In genomic region chr15:88978281-88979137, GRCm38 (mm10) we compare ENCODE assay signal across 10 mouse cellular contexts. TPM values are rescaled to one million over a fixed set of nuclear protein-coding genes. Genes with fewer than 3 reads are reported as not detected.
A peak's percentile ranks its signal among the peaks of the same experiment; 100 is the strongest.
DNase-seq lines count a peak whose midpoint lies in the region; ATAC-seq and TF ChIP-seq lines count a peak whose summit lies in the region.
"Had no signal": no experiment of that assay in that cellular context is flagged by ENCODE, and none has a peak within 500 bp of the region (broad histone marks: within the 10 kb centered on the region; RNA-seq: fewer than 3 reads in every experiment).

Gene Mlc1, minus strand, starts transcription at chr15:88979007.

- TF ChIP-seq CTCF in brain, embryonic 14.5 days (IDR thresholded peaks at IDR 0.05; ENCODE audit: borderline replicate concordance, extremely low read depth, insufficient read depth, insufficient read length): no peak
- no peak for TF ChIP-seq CTCF in layer of hippocampus, adult 2 months (conservative IDR thresholded peaks at IDR 0.05)

- no peak within 1 kb of the TSS for H3K27ac ChIP-seq in embryonic facial prominence, embryonic 11.5 days (replicated peaks; ENCODE audit: low read depth, low read length)
- H3K27ac ChIP-seq in layer of hippocampus, adult 2 months: peak within 1 kb of the TSS; percentile 83
- H3K27ac ChIP-seq in liver, embryonic 11.5 days (ENCODE audit: low read depth, low read length): no peak within 1 kb of the TSS

- ATAC-seq in embryonic facial prominence, embryonic 11.5 days (replicated peaks; ENCODE audit: insufficient number of reproducible peaks, low FRiP score, low TSS enrichment, low read depth): no peak
- no peak for ATAC-seq in liver, embryonic 11.5 days (replicated peaks; ENCODE audit: low FRiP score)
- ATAC-seq in megakaryocyte-erythroid progenitor cell, adult 5-6 weeks (replicated peaks; ENCODE audit: low FRiP score, low TSS enrichment, poor library complexity, severe bottlenecking): no peak

- no peaks in the 10 kb centered on the region for H3K27me3 ChIP-seq in embryonic facial prominence, embryonic 11.5 days (ENCODE audit: control insufficient read depth, insufficient read depth, low read length)
- H3K27me3 ChIP-seq in liver, embryonic 11.5 days (replicated peaks; ENCODE audit: control insufficient read depth, insufficient read depth, low read length): no peaks in the 10 kb centered on the region

- intact Hi-C loops in gastrocnemius, postnatal 14 days (cut with DNase I; ENCODE audit: low total_unique reads): no loop called here

- H3K4me1 ChIP-seq in embryonic facial prominence, embryonic 11.5 days (ENCODE audit: control insufficient read depth, insufficient read depth, low read length): no peaks in the 10 kb centered on the region
- no peaks in the 10 kb centered on the region for H3K4me1 ChIP-seq in liver, embryonic 11.5 days (replicated peaks; ENCODE audit: control insufficient read depth, insufficient read depth, low read length)

- no peaks in the 10 kb centered on the region for H3K9me3 ChIP-seq in embryonic facial prominence, embryonic 11.5 days (replicated peaks; ENCODE audit: control insufficient read depth, low read length)
- no peaks in the 10 kb centered on the region for H3K9me3 ChIP-seq in liver, embryonic 11.5 days (ENCODE audit: control insufficient read depth, low read length)
- H3K9me3 ChIP-seq: G1E had no signal

- no peak within 1 kb of the TSS for H3K4me3 ChIP-seq in embryonic facial prominence, embryonic 11.5 days (ENCODE audit: low read depth, low read length)
- H3K4me3 ChIP-seq in layer of hippocampus, adult 2 months: peak within 1 kb of the TSS; percentile 46
- no peak within 1 kb of the TSS for H3K4me3 ChIP-seq in liver, embryonic 11.5 days (ENCODE audit: low read depth, low read length)

- WGBS in embryonic facial prominence, embryonic 11.5 days: 61% methylated on average over 10 of the region's 10 CpGs
- WGBS in liver, embryonic 11.5 days: 77% methylated on average over 10 of the region's 10 CpGs

- H3K9ac ChIP-seq in embryonic facial prominence, embryonic 11.5 days (replicated peaks; ENCODE audit: low read length): no peak within 1 kb of the TSS
- H3K9ac ChIP-seq in liver, embryonic 11.5 days (ENCODE audit: low read depth, low read length): no peak within 1 kb of the TSS

- H3K4me2 ChIP-seq in embryonic facial prominence, embryonic 11.5 days (ENCODE audit: low read depth, low read length): no peak within 1 kb of the TSS
- no peak within 1 kb of the TSS for H3K4me2 ChIP-seq in liver, embryonic 11.5 days

- no peaks in the 10 kb centered on the region for H3K36me3 ChIP-seq in embryonic facial prominence, embryonic 11.5 days (replicated peaks; ENCODE audit: control insufficient read depth, insufficient read depth, low read depth, low read length)
- no peaks in the 10 kb centered on the region for H3K36me3 ChIP-seq in liver, embryonic 11.5 days (ENCODE audit: control insufficient read depth, insufficient read depth, low read length)
- H3K36me3 ChIP-seq: G1E had no signal

- peak; percentile 97 for DNase-seq in brain, embryonic 14.5 days (ENCODE audit: low read depth)
- DNase-seq in embryonic facial prominence, embryonic 11.5 days (ENCODE audit: low spot score): peak; percentile 18
- peak; percentile 40 to 63 for DNase-seq in layer of hippocampus, adult 2 months (ENCODE audit: low spot score in 2 of 2)
- peak; percentile 53 for DNase-seq in lung, postnatal 14 days
- DNase-seq in liver, embryonic 11.5 days (ENCODE audit: low spot score): no peak
- DNase-seq in gastrocnemius, postnatal 25 days: no peak
- DNase-seq in gastrocnemius, postnatal 14 days: no peak

- TF ChIP-seq POLR2A in brain, embryonic 14.5 days (IDR thresholded peaks at IDR 0.05; ENCODE audit: borderline replicate concordance, extremely low read depth, insufficient read depth, insufficient read length, poor library complexity, severe bottlenecking): no peak

RNA-seq across cellular contexts. Expression of gene Mlc1, which starts in this region (rescaled TPM):
- polyA plus RNA-seq in brain, embryonic 14.5 days (2012; rRNA removed): 15.1 and 20.5 TPM in 2 replicates
- 0.82 and 1.1 TPM in 2 replicates for polyA plus RNA-seq in embryonic facial prominence, embryonic 11.5 days (2014; fragmentation: Nextera tagmentation; extraction: Ambion mirVana)
- 100 to 1,000 TPM; 114 to 116 TPM for total RNA-seq in layer of hippocampus, adult 2 months (2021)
- polyA plus RNA-seq in liver, embryonic 11.5 days (2014; fragmentation: Nextera tagmentation; extraction: Ambion mirVana): not detected in 2 replicates
- not detected in 2 replicates for total RNA-seq in megakaryocyte-erythroid progenitor cell, adult 5-6 weeks (2014; fragmentation: Nextera tagmentation)
- total RNA-seq in megakaryocyte-erythroid progenitor cell, adult 5-6 weeks (2017): not detected in 2 replicates
- under 1 TPM in 1 of 2 experiments, not detected in 1; 0.10 TPM for total RNA-seq in gastrocnemius, postnatal 25 days (2021)
- total RNA-seq in gastrocnemius, postnatal 14 days (2021): under 1 TPM; 0.10 to 0.11 TPM
- total RNA-seq: heart, postnatal 25 days had no signal
- polyA plus RNA-seq: G1E had no signal

Comparison
In these comparisons a context has a peak if more than half of its experiments do, and no peak if none do; other contexts are left out.
1. RNA of gene Mlc1 (total RNA-seq): 114 to 116 TPM in layer of hippocampus, adult 2 months; 0.10 to 0.11 TPM in gastrocnemius, postnatal 14 days, 0.10 TPM in gastrocnemius, postnatal 25 days and not detected in megakaryocyte-erythroid progenitor cell, adult 5-6 weeks; every median in the first group is over 100 times any median in the second.
2. DNase-seq: peak in brain, embryonic 14.5 days (single experiment), embryonic facial prominence, embryonic 11.5 days (single experiment), layer of hippocampus, adult 2 months (2 of 2) and lung, postnatal 14 days (single experiment); none in liver, embryonic 11.5 days (single experiment), gastrocnemius, postnatal 25 days (single experiment) and gastrocnemius, postnatal 14 days (single experiment).